In genomic region chr1:71653400-71654159, GRCm38 (mm10) we compare ENCODE assay signal across 8 mouse cellular contexts. TPM values are rescaled to one million over a fixed set of nuclear protein-coding genes. Genes with fewer than 3 reads are reported as not detected.
A peak's percentile ranks its signal among the peaks of the same experiment; 100 is the strongest.
DNase-seq lines count a peak whose midpoint lies in the region; ATAC-seq and TF ChIP-seq lines count a peak whose summit lies in the region.

No protein-coding gene starts in this region.

- no peaks in the 10 kb centered on the region for H3K27me3 ChIP-seq in embryonic facial prominence, embryonic 13.5 days
- no peaks in the 10 kb centered on the region for H3K27me3 ChIP-seq in hindbrain, embryonic 10.5 days (ENCODE audit: insufficient read depth, poor library complexity, severe bottlenecking)
- peaks cover 35% of the 10 kb centered on the region for H3K27me3 ChIP-seq in liver, embryonic 12.5 days (replicated peaks)
- no peaks in the 10 kb centered on the region for H3K27me3 ChIP-seq in neural tube, embryonic 12.5 days (replicated peaks)

- peak overlapping the region; percentile 94 for H3K9ac ChIP-seq in embryonic facial prominence, embryonic 13.5 days
- peak overlapping the region; percentile 61 for H3K9ac ChIP-seq in liver, embryonic 12.5 days
- H3K9ac ChIP-seq in neural tube, embryonic 12.5 days = peak overlapping the region; percentile 78

- peak overlapping the region; percentile 36; the same call in 1 of the 2 replicates for H3K27ac ChIP-seq in left cerebral cortex, adult 2 months
- H3K27ac ChIP-seq in embryonic facial prominence, embryonic 13.5 days = peak overlapping the region; percentile 98
- H3K27ac ChIP-seq in hindbrain, embryonic 10.5 days = peak overlapping the region; percentile 98
- peak overlapping the region; percentile 72 for H3K27ac ChIP-seq in liver, embryonic 12.5 days
- no peak overlapping the region; the same call in 1 of the 2 replicates for H3K27ac ChIP-seq in neural tube, embryonic 12.5 days

- H3K4me3 ChIP-seq in left cerebral cortex, adult 2 months = peak overlapping the region; percentile 59
- peak overlapping the region; percentile 83 for H3K4me3 ChIP-seq in embryonic facial prominence, embryonic 13.5 days
- peak overlapping the region; percentile 83 for H3K4me3 ChIP-seq in hindbrain, embryonic 10.5 days
- H3K4me3 ChIP-seq in liver, embryonic 12.5 days = peak overlapping the region; percentile 62
- peak overlapping the region; percentile 76 for H3K4me3 ChIP-seq in neural tube, embryonic 12.5 days

- no peak for DNase-seq in left cerebral cortex, adult 2 months (ENCODE audit: extremely low spot score in 1 of 2, low spot score in 2 of 2)
- no peak for DNase-seq in left cerebral cortex, postnatal 14 days (ENCODE audit: low spot score in 2 of 2)
- peak; percentile 59 for DNase-seq in hindbrain, embryonic 10.5 days (ENCODE audit: low spot score)
- no peak for DNase-seq in T-cell, adult 2 months (ENCODE audit: low spot score)

- H3K9me3 ChIP-seq in embryonic facial prominence, embryonic 13.5 days = no peaks in the 10 kb centered on the region
- H3K9me3 ChIP-seq in hindbrain, embryonic 10.5 days = no peaks in the 10 kb centered on the region
- no peaks in the 10 kb centered on the region for H3K9me3 ChIP-seq in liver, embryonic 12.5 days (replicated peaks)
- no peaks in the 10 kb centered on the region for H3K9me3 ChIP-seq in neural tube, embryonic 12.5 days

- H3K36me3 ChIP-seq in embryonic facial prominence, embryonic 13.5 days = peaks cover 21% of the 10 kb centered on the region
- H3K36me3 ChIP-seq in hindbrain, embryonic 10.5 days = peaks cover 23% of the 10 kb centered on the region
- H3K36me3 ChIP-seq in liver, embryonic 12.5 days = no peaks in the 10 kb centered on the region; the same call in 1 of the 2 replicates
- H3K36me3 ChIP-seq in neural tube, embryonic 12.5 days = no peaks in the 10 kb centered on the region; the same call in 1 of the 2 replicates

- H3K4me1 ChIP-seq in embryonic facial prominence, embryonic 13.5 days = peaks cover 29% of the 10 kb centered on the region
- H3K4me1 ChIP-seq in hindbrain, embryonic 10.5 days (replicated peaks) = peaks cover 27% of the 10 kb centered on the region
- peaks cover 12% of the 10 kb centered on the region for H3K4me1 ChIP-seq in liver, embryonic 12.5 days
- H3K4me1 ChIP-seq in neural tube, embryonic 12.5 days = peaks cover 13% of the 10 kb centered on the region; the same call in 1 of the 2 replicates

- TF ChIP-seq CTCF in left cerebral cortex, adult 2 months (IDR thresholded peaks at IDR 0.05) = no peak

- under 1% methylated on average over 24 of the region's 24 CpGs for WGBS in embryonic facial prominence, embryonic 13.5 days
- WGBS in hindbrain, embryonic 10.5 days = 0% methylated on average over 24 of the region's 24 CpGs
- WGBS in liver, embryonic 12.5 days (ENCODE audit: insufficient replicate concordance) = 1% methylated on average over 24 of the region's 24 CpGs
- 0% methylated on average over 24 of the region's 24 CpGs for WGBS in neural tube, embryonic 12.5 days

- intact Hi-C loops in left cerebral cortex, adult 2 months (cut with DNase I) = no loop called here
- intact Hi-C loops in left cerebral cortex, postnatal 14 days (cut with DNase I) = no loop called here

- peak overlapping the region; percentile 82 for H3K4me2 ChIP-seq in embryonic facial prominence, embryonic 13.5 days
- H3K4me2 ChIP-seq in liver, embryonic 12.5 days = peak overlapping the region; percentile 83
- H3K4me2 ChIP-seq in neural tube, embryonic 12.5 days (replicated peaks) = peak overlapping the region; percentile 93

- no peak for ATAC-seq in embryonic facial prominence, embryonic 13.5 days (ENCODE audit: insufficient number of reproducible peaks, insufficient read depth, low FRiP score, low TSS enrichment, low read depth)
- no peak for ATAC-seq in liver, embryonic 12.5 days
- peak; percentile 23; the same call in 1 of the 2 replicates for ATAC-seq in neural tube, embryonic 12.5 days (ENCODE audit: low FRiP score, low read depth)
- ATAC-seq in cerebellum, adult (ENCODE audit: insufficient number of reproducible peaks, low FRiP score, low TSS enrichment) = no peak

RNA-seq across cellular contexts. Expression of gene Fn1, which starts 0.6 kb away (rescaled TPM):
- total RNA-seq in left cerebral cortex, adult 2 months (2021) = 10 to 100 TPM; 40.8 to 52.0 TPM
- 100 to 1,000 TPM in 1 of 2 experiments, 10 to 100 TPM in 1; 88.4 to 101 TPM for total RNA-seq in left cerebral cortex, postnatal 14 days (2021)
- 187 and 225 TPM in 2 replicates for polyA plus RNA-seq in embryonic facial prominence, embryonic 13.5 days (2015; fragmentation: Nextera tagmentation; extraction: Ambion mirVana)
- polyA plus RNA-seq in hindbrain, embryonic 10.5 days (2016; fragmentation: Nextera tagmentation; extraction: Ambion mirVana) = 90.4 and 99.2 TPM in 2 replicates
- polyA plus RNA-seq in liver, embryonic 12.5 days (2016; fragmentation: Nextera tagmentation; extraction: Ambion mirVana) = 89.2 and 92.0 TPM in 2 replicates
- 79.4 and 80.2 TPM in 2 replicates for polyA plus RNA-seq in neural tube, embryonic 12.5 days (2016; fragmentation: Nextera tagmentation; extraction: Ambion mirVana)
